Mouse (Mus musculus): ENCODE measurements around the gene Trpm2. TPM values are rescaled to one million over a fixed set of nuclear protein-coding genes. Genes with fewer than 3 reads are reported as not detected.
A peak's percentile ranks its signal among the peaks of the same experiment; 100 is the strongest.

Trpm2 gene
- total RNA-seq, 2 experiments from 2014 or later = 3.6 to 9.1 TPM

- no peak for ATAC-seq (replicated peaks; ENCODE audit: poor library complexity, severe bottlenecking)
These were observed 57.8 kb downstream of the Trpm2 start for GRCm38 (mm10) chr10:77912605-77913004.

GRCm38 (mm10) chr10:77902894-77903715 lies 67.3 kb downstream of the Trpm2 start:
- peak; percentile 49 for ATAC-seq (replicated peaks; ENCODE audit: poor library complexity, severe bottlenecking)

GRCm38 (mm10) chr10:77902211-77902893 lies 68.0 kb downstream of the Trpm2 start, which contains the start of gene Lrrc3:
TSS of gene Lrrc3 (minus strand) at chr10:77902536.
- peak; percentile 63 for ATAC-seq (replicated peaks; ENCODE audit: poor library complexity, severe bottlenecking)

- peak; percentile 7; the same call in 1 of the 2 replicates for ATAC-seq (replicated peaks; ENCODE audit: poor library complexity, severe bottlenecking)
These were observed 68.5 kb downstream of the Trpm2 start for GRCm38 (mm10) chr10:77901871-77902210.

GRCm38 (mm10) chr10:77900903-77901818 lies 69.2 kb downstream of the Trpm2 start:
- ATAC-seq (replicated peaks; ENCODE audit: poor library complexity, severe bottlenecking) = no peak

- no peak for ATAC-seq (replicated peaks; ENCODE audit: poor library complexity, severe bottlenecking)
These were observed 70.2 kb downstream of the Trpm2 start for GRCm38 (mm10) chr10:77900126-77900525.

- no peak for ATAC-seq (replicated peaks; ENCODE audit: poor library complexity, severe bottlenecking)
These were observed 74.8 kb downstream of the Trpm2 start for GRCm38 (mm10) chr10:77895562-77895961.

- 0 out of 2 replicates have a peak, but pooled peaks have one; percentile 20 for ATAC-seq (replicated peaks; ENCODE audit: poor library complexity, severe bottlenecking)
These were observed 79.3 kb downstream of the Trpm2 start for GRCm38 (mm10) chr10:77890987-77891565.

- ATAC-seq (replicated peaks; ENCODE audit: poor library complexity, severe bottlenecking) = no peak
These were observed 84.2 kb downstream of the Trpm2 start for GRCm38 (mm10) chr10:77886007-77886747.

- no peak for ATAC-seq (replicated peaks; ENCODE audit: poor library complexity, severe bottlenecking)
These were observed 87.8 kb downstream of the Trpm2 start for GRCm38 (mm10) chr10:77882553-77882952.

GRCm38 (mm10) chr10:77880305-77880704 lies 90.1 kb downstream of the Trpm2 start:
- ATAC-seq (replicated peaks; ENCODE audit: poor library complexity, severe bottlenecking) = peak; percentile 67

- ATAC-seq (replicated peaks; ENCODE audit: poor library complexity, severe bottlenecking) = no peak
These were observed 91.4 kb downstream of the Trpm2 start for GRCm38 (mm10) chr10:77878985-77879384.

- ATAC-seq (replicated peaks; ENCODE audit: poor library complexity, severe bottlenecking) = no peak
These were observed 100.7 kb downstream of the Trpm2 start for GRCm38 (mm10) chr10:77869651-77870050.

GRCm38 (mm10) chr10:77867546-77867945 lies 102.8 kb downstream of the Trpm2 start:
- no peak for ATAC-seq (replicated peaks; ENCODE audit: poor library complexity, severe bottlenecking)

- no peak for ATAC-seq (replicated peaks; ENCODE audit: poor library complexity, severe bottlenecking)
These were observed 105.6 kb downstream of the Trpm2 start for GRCm38 (mm10) chr10:77864762-77865143.

GRCm38 (mm10) chr10:77864067-77864761 lies 106.1 kb downstream of the Trpm2 start:
- peak; percentile 95 for ATAC-seq (replicated peaks; ENCODE audit: poor library complexity, severe bottlenecking)

GRCm38 (mm10) chr10:77861675-77862074 lies 108.7 kb downstream of the Trpm2 start, which contains the start of gene Gm3285:
TSS of gene Gm3285 (plus strand) at chr10:77861975.
- ATAC-seq (replicated peaks; ENCODE audit: poor library complexity, severe bottlenecking) = no peak
